Mouse (Mus musculus) left cerebral cortex, adult 9 months (tissue): Measurements from ENCODE around the gene Zfp92.
"Not testable (repeated sequence)": the region's sequence is repeated elsewhere in the genome, so short reads cannot be mapped to it uniquely, and the experiment has no call there.

Experiments
- DNase-seq, 2 experiments: peaks; one replicate each; pipeline ENCODE4 v3.0.0; 2022; ENCODE audit warnings: low spot score in 2 of 2

The Zfp92 gene

DNA sequence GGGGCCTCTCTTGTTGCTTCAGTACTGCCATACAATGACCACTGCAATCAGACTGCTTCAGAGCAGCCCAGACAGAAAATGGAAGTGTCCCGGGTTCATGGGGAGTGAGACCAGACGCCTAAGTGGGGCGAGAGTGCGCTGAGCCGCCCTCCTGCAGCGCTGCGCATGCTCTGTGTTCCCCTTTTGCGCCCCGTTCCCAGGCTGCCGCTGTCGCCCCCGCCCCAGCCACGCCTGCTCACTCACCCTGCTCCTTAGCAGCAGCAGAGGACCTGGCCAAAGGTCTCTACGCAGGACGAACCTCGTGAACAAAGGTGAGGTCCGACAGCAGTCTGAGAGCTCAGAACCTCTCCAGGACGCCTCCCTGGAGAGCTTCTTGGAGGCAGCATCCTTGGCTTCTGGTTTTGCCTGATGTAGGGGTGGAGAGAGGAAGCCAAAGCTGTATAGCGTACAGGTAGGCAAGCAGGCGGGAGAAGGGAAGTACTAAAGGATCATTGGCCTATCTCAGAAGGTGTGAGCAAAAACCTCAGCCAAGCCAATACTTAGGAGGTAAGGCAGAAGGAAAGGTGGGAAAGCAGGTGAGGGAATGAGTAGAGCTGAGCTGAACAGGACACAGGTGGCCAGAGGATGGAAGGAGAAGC, at the start of gene Zfp92:
Gene Zfp92 (plus strand): TSS at position 217 of the 638 bp plus-strand sequence.
- no peak for DNase-seq

DNA sequence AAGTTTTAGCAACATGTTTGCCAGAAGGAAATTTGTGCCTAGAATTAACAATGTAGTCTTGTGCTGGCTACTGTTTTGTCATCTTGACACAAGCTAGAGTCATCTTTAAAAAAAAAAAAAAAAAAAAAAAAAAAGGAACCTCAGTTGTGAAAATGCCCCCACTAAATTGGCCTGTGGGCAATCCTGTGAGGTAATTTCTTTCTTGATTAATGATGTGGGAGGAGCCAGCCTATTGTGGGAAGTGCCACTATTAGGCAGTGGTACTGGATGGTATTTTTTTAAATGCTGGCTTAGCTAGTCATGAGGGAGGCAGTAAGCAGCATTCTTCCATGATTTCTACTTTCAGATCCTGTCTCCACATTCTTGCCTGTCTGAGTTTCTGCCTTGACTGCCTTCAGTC, 47.6 kb upstream of the Zfp92 start:
- no peak for DNase-seq

DNA sequence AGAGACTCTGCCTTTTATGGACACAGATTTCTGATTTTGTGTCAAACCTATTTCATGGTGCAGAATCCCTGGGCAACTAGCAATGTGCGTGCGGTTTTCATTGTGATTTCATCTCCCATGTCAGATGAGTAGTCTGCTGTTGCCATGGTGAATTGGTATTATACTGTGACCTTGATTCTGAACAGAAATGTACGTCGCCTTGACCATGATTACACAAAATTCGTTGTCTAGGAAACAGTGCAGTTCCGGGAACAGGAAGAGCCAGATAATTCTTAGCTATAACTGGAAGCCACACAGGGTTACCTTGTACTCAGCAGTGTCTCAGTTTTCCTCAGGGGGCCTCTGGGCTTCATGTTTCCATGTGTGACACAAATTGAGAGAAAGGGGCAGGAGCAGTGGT, 26.5 kb upstream of the Zfp92 start:
- peak in 1 of 2 experiments; percentile 5 for DNase-seq

DNA sequence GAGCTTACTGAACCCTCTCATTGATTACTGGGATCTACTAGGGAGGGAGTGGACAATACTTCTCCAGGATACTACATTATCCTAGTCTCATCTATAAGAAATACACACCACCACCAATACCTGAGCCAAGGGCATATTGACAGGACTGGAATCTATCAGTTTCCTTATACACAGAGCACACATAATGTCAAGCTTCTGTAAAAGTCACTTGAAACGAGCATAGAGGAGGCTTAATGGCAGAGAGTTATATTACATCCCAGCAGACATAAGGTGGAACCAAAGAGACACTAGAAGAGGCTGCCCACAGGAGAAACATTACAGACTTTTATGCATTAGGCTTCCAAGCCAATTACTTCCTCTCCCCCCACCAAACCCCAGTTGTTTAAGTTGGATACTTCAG, 26.0 kb upstream of the Zfp92 start:
- DNase-seq, result no peak

DNA sequence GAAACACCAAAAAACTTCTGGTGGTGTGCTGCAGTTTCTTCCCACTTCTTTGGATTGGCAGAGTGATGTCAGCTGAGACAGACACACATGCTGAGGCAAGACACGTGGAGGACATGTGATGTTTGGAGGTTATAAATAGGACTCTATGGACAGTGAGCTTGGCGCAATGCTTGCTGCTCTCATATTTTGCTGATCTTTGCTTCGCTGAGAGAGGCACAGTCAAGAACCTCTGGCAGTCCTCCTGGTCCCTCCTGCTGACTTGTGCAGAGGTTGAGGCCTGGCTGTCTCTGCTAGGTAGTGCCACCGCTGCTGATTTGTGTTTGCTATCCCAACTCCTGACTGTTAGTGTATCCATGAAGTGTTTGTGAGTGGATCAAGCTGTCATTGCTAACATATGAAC, 19.4 kb upstream of the Zfp92 start:
- no peak for DNase-seq

DNA sequence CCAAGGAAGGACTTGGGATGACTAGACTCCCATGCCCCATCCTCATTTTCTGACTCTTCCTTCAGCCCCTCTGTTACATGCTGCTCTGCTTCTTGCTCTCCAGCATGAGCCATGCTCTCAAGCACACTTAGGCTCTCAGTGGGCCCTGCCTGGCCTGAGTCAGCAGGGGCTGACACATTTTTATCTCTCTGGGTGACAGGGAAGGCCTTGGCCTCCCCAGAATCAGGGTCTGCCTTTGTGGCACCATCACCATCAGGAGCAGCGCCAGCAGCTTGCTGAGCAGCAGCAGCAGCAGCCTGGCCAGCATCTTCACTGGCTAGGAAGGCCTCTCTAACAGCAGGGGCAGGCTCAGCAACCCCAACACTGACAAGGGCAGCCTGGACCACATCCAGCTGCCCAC, 14.4 kb upstream of the Zfp92 start:
- no peak for DNase-seq

DNA sequence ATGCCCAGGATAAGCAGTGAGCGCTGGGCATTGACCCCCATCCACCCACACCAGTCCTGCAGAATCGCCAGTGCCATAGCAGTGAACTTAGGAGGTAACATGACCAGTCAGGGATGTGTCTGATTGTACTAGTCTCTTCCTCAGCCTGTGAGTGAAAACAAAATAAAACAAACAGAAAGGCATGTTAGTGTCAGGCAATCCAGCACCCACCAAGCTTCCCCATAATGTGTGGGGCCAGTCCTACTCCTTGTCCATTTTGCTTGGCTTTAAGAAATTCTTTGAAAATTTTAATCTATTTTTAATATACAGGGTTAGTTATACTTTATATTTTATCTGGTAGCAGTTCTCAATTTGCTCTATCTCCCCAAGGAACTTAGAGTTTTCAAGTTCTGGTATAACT, 12.3 kb upstream of the Zfp92 start, which contains the start of gene Gm18336:
Gene Gm18336 (minus strand): TSS at position 101 of the 400 bp plus-strand sequence.
- DNase-seq, result not testable (repeated sequence)

DNA sequence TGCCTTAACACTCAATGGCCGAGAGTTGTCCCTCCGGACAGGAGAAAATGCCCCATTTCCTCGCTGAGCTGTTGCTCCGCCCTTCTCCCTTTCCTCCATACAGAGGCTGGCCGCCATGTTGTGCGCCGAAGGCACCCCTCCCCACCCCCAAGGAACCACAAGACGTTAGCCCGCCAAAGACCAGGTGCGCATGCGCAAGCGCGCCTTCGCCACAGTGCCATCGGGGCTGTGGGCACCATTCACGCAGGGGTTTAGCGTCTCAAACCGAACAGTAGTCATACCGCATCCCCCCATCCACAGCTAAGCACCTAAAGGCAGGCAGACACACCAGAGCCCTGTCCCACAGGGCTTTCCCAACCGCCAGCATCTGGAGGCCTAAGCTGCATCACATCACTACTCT, 9.9 kb upstream of the Zfp92 start:
- no peak for DNase-seq

DNA sequence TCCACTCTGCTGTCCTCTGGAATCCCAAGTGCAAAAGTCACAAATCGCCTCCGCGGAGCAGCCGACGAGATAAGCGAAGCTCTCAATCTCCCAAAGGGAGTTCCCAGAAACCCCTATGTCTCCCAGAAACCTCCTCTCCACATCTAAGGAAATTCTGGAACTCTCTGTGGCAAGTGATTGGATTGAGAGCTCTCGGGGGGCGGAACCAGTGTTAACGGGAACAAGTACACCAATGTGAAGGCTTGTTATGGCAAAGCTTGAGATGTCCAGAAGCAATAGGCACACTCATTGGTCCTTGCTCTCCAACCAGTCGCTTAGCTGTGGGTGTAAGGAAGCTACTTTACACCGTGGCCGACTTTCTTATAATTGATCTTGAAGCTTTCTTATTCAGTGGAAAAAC, 9.3 kb upstream of the Zfp92 start:
- no peak for DNase-seq

DNA sequence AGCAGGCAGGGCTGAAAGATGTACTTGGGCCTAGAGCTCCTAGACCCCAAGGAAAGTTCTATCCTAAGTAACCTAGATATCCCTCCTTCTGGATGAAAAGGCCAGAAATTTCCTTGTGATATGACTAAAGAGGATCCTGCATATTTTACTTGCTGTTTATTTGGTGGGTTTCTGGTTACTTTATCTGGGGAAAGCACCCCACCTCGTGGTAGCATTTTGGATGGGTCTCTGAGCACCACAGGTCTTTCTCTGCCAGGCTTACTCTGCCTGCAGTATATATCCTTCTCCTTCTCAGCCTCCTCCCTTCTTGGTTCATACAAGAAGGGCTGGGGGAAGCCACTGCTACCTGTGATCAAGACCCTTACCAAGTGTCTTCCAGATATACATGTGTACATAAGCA, 1.9 kb downstream of the Zfp92 start:
- no peak for DNase-seq

DNA sequence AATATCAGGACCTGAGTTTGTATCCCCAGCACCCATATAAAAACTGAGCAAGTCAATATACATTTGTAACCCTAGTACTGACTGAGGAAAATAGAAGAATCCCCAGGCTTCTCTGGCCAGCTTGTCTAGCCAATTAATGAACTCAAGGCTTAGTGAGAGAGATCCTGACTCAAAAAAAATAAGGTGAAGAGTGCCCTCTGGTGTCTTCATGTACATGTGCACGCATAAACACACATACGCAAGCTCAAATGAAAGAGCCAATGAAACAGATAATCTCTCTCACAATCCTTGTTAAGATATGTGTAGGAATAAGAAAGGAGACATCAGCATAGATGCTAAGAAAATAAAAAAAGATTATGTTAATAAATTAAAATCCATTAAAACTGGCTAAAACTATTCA, 19.1 kb downstream of the Zfp92 start:
- no peak for DNase-seq

DNA sequence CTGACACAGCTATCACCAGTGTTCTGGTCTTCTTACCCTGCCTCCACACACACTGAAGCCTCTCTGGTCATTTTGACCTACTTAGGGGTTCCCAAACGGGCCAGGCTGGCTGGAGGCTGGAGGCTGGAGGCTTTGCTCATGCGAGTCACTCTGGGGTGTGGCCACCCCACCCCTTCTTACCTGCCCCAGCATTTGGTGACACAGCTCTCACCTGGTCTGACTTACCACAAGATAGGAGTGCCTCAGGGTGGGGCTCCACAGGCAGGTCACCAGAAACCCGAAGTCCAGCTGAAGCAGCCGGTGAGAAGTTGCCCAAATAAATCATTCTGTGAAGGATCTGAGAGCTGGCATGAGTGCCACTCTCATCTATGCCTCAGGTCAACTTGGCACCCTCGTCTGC, 22.0 kb downstream of the Zfp92 start:
- no peak for DNase-seq

DNA sequence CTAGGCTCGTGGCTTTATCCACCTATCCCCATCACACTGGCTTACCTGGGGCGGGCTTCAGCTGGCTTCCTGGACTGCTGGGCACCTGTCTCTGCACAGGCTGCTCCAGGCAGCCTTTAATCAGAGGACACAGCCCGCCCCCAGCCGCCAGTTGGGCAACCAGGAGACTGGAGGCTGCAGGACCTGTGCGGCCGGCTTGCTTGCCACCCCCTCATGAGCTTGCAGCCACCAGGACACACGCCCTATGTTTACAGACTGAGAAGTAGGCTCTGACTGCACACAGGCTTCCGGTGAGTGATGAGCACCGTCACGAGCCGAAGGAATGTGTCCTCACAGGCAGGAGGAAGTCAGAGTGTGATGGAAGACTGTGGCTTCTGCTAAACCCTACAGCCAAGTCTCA, 24.4 kb downstream of the Zfp92 start, which contains the start of gene Trex2:
Gene Trex2 (minus strand): TSS at position 93 of the 400 bp plus-strand sequence.
- DNase-seq, result no peak

DNA sequence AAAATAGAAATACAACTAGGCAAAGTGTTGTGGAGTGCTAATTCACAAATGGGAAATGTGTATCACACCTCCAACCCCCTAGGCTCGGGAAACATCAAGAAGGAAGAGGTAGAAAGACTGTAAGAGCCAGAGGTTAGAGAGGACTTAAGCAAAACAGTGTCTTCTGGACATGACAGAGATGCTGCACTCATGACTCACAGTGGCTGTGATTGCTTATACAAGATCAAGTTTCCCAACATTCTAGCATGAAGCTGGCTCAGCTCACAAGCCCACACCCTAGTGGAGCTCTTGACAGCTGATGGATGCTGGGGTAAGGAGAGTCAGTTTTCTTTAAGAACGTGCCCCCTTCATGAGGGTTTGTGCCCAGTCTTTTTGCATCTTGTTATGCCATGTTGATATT, 30.5 kb downstream of the Zfp92 start:
- no peak for DNase-seq

DNA sequence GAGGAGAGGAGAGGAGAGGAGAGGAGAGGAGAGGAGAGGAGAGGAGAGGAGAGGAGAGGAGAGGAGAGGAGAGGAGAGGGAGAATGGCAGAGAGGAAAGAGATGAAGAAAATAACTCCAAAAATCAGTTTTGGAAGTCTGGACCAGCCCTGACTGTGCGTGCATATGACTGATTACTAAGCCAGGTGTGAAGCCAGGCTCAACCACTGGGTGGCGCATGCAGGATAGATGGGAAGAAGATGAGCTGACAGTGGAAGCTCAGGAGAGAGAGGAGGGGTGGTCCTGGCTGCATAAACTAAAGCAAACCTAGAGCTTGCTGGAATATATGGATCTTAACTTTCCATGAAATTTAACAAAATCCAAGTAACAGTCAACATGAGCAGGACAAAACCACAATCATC, 41.1 kb downstream of the Zfp92 start:
- DNase-seq, result peak in 1 of 2 experiments; percentile 58

DNA sequence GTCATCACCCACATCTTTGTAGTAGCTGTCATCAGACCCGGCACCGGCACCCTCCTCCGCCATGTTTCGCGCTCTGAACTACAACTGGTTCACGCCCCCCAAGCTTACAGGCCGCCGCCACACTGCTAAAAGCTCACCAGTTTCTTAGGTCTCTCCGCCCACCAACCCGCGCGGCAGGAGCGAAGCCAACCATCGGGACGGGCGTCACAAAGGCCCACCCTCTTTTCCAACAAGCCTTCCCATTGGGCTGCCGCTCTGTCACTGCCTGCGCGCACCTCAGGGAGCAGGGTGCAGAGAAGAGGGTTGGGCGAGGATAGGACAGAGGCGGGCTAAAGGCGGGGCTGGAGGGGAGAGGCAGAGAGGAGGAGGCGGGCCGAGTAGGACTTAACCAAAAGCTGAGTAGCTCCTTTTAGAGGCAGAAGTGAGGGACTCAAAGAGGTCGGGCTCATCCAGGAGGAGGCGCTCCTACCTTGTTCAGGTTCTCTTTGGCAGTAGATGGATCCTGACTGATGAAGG, 48.0 kb downstream of the Zfp92 start, which contains the start of gene Haus7:
Gene Haus7 (minus strand): TSS at position 168 of the 516 bp plus-strand sequence.
- peak; percentile 89 to 94 for DNase-seq

DNA sequence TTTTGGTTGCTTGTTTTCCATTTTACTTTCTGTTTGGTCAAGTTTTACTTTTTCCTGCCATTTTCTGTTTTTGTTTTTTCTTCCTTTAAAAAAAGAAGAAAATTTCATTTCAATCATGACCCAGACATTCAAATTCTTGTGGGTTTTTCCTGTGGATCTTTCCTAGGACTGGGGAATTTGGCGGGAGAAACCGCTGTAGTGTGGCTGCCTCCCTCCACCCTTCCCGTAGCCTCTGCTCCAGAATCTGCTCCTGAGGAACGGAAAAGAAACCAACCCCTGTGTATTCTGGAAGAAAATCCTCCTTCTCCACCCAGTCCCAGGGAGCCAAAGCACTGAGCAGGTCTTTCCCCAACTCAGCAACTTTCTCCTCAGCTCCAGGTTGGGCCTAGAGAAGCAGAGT, 49.9 kb downstream of the Zfp92 start:
- no peak for DNase-seq

DNA sequence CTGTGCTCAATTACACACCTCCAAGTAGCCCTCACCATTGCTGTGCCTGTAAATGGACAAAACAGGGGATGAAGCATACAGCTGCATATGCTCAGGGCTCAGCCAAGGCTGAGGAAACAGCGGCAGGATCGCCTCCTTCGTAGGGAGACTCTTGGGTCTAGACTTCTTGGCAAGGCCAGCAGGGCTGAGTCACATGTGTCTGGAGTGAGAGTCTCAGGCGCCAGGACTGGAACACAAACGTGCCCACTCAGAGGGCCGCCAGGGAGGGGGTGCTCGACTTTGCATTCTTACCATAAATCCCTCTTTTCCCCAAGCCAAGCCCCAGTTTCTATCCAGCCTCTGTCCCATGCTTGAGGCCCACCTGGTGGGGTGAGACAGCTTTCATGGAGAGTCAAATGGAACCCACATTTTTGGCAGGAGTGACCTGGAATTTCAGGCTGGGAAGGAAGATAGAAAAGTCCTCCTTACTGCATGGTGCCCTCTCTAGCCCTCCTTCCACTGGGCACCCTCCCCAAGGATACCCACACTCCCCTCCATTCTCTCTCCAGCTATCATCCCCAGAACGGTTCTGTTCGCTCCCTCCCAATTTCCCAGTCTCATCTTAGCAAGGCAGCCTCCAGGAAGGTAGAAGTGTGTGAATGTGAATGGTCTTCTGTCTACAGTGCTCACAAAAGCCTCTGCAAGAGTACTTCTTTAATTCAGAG, 54.7 kb downstream of the Zfp92 start:
- peak in 1 of 2 experiments; percentile 12 for DNase-seq

DNA sequence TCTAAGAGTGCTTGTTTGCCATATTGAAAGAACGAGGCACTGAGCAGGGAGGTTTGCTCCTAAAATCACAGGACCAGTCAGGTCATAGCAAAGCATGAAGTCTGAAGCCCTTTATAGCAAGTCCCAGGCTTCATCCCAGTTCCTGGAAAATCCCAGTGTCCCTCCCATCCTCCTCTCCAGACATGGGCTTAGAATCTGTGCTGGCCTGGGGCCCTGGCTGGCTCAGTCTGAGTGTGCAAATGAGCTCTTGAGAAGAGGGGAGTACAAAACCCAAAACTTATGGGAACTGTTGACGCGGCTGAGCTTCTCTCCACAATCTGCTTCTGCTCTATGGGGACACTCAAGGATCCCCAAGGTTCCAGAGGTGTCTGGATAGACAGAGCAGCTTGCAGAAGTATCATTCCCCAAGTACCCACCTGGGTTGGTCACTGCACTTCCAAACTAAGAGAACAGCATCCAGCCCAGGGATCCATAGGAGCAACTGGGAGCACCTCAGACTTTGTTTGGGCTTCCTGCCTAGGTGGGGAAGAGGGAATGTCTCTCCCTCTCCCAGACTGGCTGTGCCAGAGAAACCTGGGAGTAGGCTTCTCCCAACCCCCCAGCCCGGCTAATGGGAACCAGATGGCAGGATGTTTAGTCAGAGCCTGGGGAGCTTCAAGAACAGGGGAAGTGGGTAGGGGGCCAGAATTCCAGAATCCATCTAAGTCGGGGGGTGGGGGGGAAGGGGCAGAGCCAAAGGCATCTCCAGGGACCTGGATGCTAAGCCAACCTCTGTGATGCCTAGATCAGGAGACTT, 56.7 kb downstream of the Zfp92 start:
- DNase-seq, result no peak

DNA sequence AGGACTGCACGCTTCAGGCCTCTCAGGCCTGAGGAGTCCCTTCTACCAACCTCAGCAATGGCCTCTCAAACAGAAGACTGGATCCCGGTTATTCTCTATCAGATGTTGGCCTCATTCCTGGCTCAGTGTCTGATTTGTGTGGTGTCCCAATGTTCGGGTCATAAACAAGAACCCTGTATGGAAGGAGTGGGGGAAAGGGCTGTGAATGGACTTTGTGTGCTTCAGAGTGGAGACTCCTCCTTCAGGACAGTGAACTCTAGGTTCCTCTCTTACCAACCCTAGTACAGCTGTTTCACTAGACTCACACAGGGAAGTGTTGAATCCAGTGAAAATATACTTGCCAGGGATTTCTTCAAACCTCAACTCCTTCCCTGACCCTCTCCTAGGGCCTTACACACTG, 57.4 kb downstream of the Zfp92 start:
- no peak for DNase-seq

DNA sequence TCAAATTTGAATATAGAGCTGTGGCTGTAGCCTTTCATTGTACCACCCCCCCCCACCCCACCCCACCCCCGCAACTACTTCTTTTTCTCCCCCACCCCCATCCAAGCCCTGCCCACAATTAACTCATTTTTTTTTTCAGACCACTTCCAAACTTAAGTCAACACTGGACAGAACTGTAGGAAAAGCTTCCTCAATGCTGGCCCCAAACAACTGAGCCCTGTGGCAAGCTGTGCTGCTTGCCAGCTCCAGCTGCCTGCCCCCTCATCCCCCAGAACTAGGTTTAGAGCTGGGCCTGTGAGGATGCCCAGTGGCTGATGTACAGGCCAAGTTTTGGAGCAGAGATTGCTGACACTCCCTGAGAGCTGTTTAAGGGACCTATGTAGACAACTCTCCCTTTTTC, 57.9 kb downstream of the Zfp92 start:
- no peak for DNase-seq

DNA sequence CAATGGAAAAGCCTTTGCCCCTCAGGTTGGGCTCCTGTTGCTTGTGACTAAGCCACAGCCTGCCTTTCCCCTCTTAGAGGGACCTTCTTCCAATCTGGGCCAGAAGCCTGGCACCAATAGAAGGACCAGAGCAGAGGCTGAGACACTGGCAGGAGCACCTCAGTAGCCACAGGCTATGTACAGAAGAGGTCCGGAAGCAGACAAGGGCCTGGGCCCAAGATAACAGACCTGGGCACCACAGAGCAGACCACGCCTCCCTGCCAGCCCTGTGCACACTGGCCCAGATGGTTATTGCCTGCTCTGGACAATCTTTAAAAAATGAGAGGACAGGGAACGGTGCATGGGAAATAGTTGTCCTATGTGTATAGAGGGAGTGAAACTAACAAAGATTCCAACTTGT, 60.9 kb downstream of the Zfp92 start:
- no peak for DNase-seq
